Mouse (Mus musculus) liver, embryonic 14.5 days (tissue): ENCODE measurements around the gene Pigq.

Experiments
- CTCF ChIP-seq: IDR thresholded peaks from 2 replicates; pipeline ENCODE4 v1.5.1; 2016; ENCODE audit warnings: antibody characterized with exemption, low read depth, control low read depth
- EP300 ChIP-seq: IDR thresholded peaks from 2 replicates; pipeline ENCODE4 v1.6.1; 2016; ENCODE audit warnings: antibody characterized with exemption, low read depth

- TF ChIP-seq CTCF (no peak), EP300 (peak; percentile 32; the same call in 1 of the 2 replicates)
Observed at GRCm38 (mm10) chr17:25941511-25942241, 3.1 kb downstream of the Pigq start.
